Mouse (Mus musculus) limb, embryonic 15.5 days (tissue): ENCODE measurements around the gene Vmn1r228. TPM values are rescaled to one million over a fixed set of nuclear protein-coding genes. Genes with fewer than 3 reads are reported as not detected.

Experiments
- ATAC-seq: fragments of 200-750 bp; cut with Nextera tagmentation; 2 replicates; pipeline ENCODE4 v1.8.0; 2017; ENCODE audit warnings: low read depth, moderate TSS enrichment; ENCODE audit not compliant: insufficient number of reproducible peaks, low FRiP score, low TSS enrichment
- H3K27ac ChIP-seq: fragments of 300-500 bp; sonication (generic); 2 replicates; pipeline ENCODE4 v1.5.1; 2015; ENCODE audit warnings: moderate library complexity, mild to moderate bottlenecking, inconsistent platforms
- H3K27me3 ChIP-seq: fragments of 300-500 bp; sonication (generic); 2 replicates; pipeline ENCODE4 v1.6.1; 2015; ENCODE audit warnings: inconsistent platforms
- H3K36me3 ChIP-seq: fragments of 300-500 bp; sonication (generic); 2 replicates; pipeline ENCODE4 v1.6.1; 2015; ENCODE audit warnings: inconsistent platforms
- H3K4me1 ChIP-seq: fragments of 300-500 bp; sonication (generic); 2 replicates; pipeline ENCODE4 v1.6.1; 2015; ENCODE audit warnings: inconsistent platforms
- H3K4me2 ChIP-seq: fragments of 300-500 bp; sonication (generic); 2 replicates; pipeline ENCODE4 v1.6.1; 2015; ENCODE audit warnings: mild to moderate bottlenecking, inconsistent platforms
- H3K4me3 ChIP-seq: fragments of 300-500 bp; sonication (generic); 2 replicates; pipeline ENCODE4 v1.5.1; 2015; ENCODE audit warnings: mild to moderate bottlenecking, inconsistent platforms
- H3K9ac ChIP-seq: fragments of 300-500 bp; sonication (generic); 2 replicates; pipeline ENCODE4 v1.6.1; 2015; ENCODE audit warnings: inconsistent platforms
- H3K9me3 ChIP-seq: fragments of 300-500 bp; sonication (generic); 2 replicates; pipeline ENCODE4 v1.6.1; 2016; ENCODE audit warnings: inconsistent platforms
- WGBS: fragments of 180-500 bp; shearing (Covaris S2); methylation state at CpG from one replicate; pipeline ENCODE4 v1.1.7; 2015; 5-methylcytosine and 5-hydroxymethylcytosine counted together
- polyA plus RNA-seq: library from polyadenylated mRNA; unstranded; fragments of >200 nt; fragmentation: Nextera tagmentation; extraction: Ambion mirVana; gene quantifications from 2 replicates; pipeline ENCODE4 v1.2.1, GENCODE M21; 2015

The Vmn1r228 gene
- not detected in 2 replicates for polyA plus RNA-seq

DNA sequence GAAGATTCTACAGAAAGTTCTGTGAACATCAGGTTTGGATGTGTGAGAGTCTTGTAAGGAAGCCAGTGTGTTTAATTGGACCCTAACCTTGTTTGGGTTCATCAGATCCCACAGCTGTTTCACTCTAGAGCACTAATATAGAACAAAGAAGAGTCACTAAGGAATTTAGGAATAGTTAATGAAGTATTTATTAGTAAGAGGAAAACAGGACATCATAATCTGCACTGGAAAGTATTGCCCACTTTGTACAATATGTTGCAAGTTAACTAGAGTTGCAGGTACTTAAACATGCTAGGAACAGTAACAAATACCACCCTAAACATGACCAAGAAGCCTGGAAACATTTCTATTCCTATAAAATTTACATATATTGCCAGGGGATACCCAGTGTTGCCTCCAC lies at the start of gene Vmn1r228:
Vmn1r228 (minus strand) TSS at position 101 of the 400 bp plus-strand sequence.
- Histone ChIP-seq H3K4me2 (no peak within 1 kb of the TSS), H3K4me3 (no peak within 1 kb of the TSS), H3K36me3 (no peaks in the 10 kb centered on the region), H3K27me3 (no peaks in the 10 kb centered on the region), H3K9me3 (no peaks in the 10 kb centered on the region), H3K9ac (no peak within 1 kb of the TSS), H3K4me1 (no peaks in the 10 kb centered on the region), H3K27ac (no peak within 1 kb of the TSS)
- no peak for ATAC-seq

DNA sequence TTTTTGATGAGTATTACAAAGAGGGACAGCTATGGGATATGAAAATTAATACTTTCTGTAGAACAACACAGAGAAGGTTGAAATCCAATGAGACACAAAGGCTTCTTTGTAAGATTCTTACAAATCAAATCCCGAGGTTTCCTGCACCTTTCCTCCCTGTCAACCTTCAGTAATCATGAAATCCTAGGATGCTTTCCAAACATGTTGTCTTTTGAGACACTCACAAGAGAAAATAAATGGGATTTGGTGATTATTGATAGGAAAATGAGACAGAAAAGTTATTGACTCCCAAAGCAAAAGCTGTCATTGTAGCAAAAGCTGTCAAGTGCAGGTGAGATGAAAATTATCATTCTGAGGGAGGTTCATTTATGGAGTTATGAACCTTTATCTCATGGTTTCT lies 25.3 kb upstream of the Vmn1r228 start, which contains the start of gene Vmn1r229:
Vmn1r229 (plus strand) TSS at position 301 of the 400 bp plus-strand sequence.
- H3K9me3 ChIP-seq: no peaks in the 10 kb centered on the region
- no peak within 1 kb of the TSS for H3K27ac ChIP-seq
- no peaks in the 10 kb centered on the region for H3K27me3 ChIP-seq
- no peak within 1 kb of the TSS for H3K4me3 ChIP-seq
- no peaks in the 10 kb centered on the region for H3K4me1 ChIP-seq
- no peak within 1 kb of the TSS for H3K9ac ChIP-seq
- WGBS: 53% methylated on average over 1 of the region's 1 CpGs
- no peaks in the 10 kb centered on the region for H3K36me3 ChIP-seq
- no peak for ATAC-seq
- no peak within 1 kb of the TSS for H3K4me2 ChIP-seq

DNA sequence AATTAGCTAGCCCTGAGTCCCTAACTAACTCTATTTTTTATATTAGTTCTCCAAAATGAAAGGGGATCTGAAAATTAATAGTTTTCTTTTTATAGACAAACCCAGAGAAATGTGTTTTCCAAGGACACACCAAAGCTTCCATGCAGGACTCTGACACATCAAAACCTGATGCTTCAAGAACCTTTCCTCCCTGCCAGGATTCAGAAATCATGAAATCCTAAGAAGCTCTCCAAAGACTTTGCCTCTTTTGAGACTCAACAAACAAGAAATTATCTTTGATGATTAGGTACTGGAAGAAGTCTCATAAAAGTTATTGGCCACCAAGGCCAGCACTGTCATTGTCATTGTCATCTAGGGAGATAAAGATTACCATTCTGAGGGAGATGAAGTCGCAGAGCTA lies 56.4 kb downstream of the Vmn1r228 start, which contains the start of gene Vmn1r227:
Vmn1r227 (plus strand) TSS at position 301 of the 400 bp plus-strand sequence.
- Histone ChIP-seq H3K9ac (no peak within 1 kb of the TSS), H3K4me1 (no peaks in the 10 kb centered on the region), H3K27ac (no peak within 1 kb of the TSS), H3K36me3 (no peaks in the 10 kb centered on the region), H3K4me2 (no peak within 1 kb of the TSS), H3K27me3 (no peaks in the 10 kb centered on the region), H3K4me3 (no peak within 1 kb of the TSS), H3K9me3 (no peaks in the 10 kb centered on the region)
- ATAC-seq: no peak
- 44% methylated on average over 1 of the region's 1 CpGs for WGBS

Other genes starting within 250 kb of the Vmn1r228 start
- gene Vmn2r109, start 221.4 kb downstream of the Vmn1r228 start, polyA plus RNA-seq: not detected in 2 replicates
- gene Vmn2r110, start 189.7 kb downstream of the Vmn1r228 start, polyA plus RNA-seq: 0.01 TPM in 1 of 2 replicates, not detected in the other
- gene Fpr-rs3, start 161.3 kb downstream of the Vmn1r228 start, polyA plus RNA-seq: not detected in 2 replicates
- not detected in 2 replicates for gene Vmn1r226, start 103.3 kb downstream of the Vmn1r228 start, polyA plus RNA-seq
- not detected in 2 replicates for gene Vmn1r227, start 56.3 kb downstream of the Vmn1r228 start, polyA plus RNA-seq
- gene Vmn1r229, start 25.4 kb upstream of the Vmn1r228 start, polyA plus RNA-seq: not detected in 2 replicates
- gene Vmn1r230, start 54.3 kb upstream of the Vmn1r228 start, polyA plus RNA-seq: not detected in 2 replicates
- gene Vmn1r231, start 118.9 kb upstream of the Vmn1r228 start, polyA plus RNA-seq: not detected in 2 replicates
- gene Vmn1r232, start 133.6 kb upstream of the Vmn1r228 start, polyA plus RNA-seq: not detected in 2 replicates
- gene Ppp2r1a, start 159.2 kb upstream of the Vmn1r228 start, polyA plus RNA-seq: 340 and 361 TPM in 2 replicates
- gene Vmn1r233, start 210.3 kb upstream of the Vmn1r228 start, polyA plus RNA-seq: not detected in 2 replicates
- 14.7 and 16.6 TPM in 2 replicates for gene Zfp160, start 222.7 kb upstream of the Vmn1r228 start, polyA plus RNA-seq